Mouse (Mus musculus): ENCODE data around the gene Eif5a. TPM values are rescaled to one million over a fixed set of nuclear protein-coding genes. Genes with fewer than 3 reads are reported as not detected.

The Eif5a gene
- polyA plus RNA-seq, 1 experiment from 2014 or later: 914 TPM

DNA sequence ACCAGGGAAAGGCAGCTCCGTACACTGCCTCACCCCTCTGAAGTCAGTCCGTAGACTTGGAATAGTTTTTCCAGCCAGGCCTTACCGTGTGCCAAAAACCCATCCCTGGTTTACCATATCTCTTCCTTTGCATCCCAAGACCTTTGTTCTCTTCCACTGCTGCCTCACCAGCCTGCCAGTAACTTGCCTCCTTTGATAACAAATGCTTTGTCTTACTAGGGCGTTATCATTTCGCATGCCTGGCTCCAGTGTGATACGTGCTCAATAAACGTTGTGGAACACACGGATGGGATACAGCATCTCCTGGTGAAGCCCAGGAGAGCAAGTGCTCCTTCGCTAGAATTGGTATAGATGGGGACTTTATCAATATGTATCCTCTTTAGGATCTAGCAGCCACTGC lies 54.4 kb downstream of the Eif5a start:
- TF ChIP-seq EP300 (IDR thresholded peaks at IDR 0.05; ENCODE audit: low read depth) (no peak), CTCF (IDR thresholded peaks at IDR 0.05; ENCODE audit: low read depth) (no peak)
- Histone ChIP-seq H3K4me1 (ENCODE audit: insufficient read depth) (peaks cover 10% of the 10 kb centered on the region), H3K4me3 (ENCODE audit: low read depth, low read length) (no peak overlapping the region), H3K4me2 (ENCODE audit: low read depth, low read length) (no peak overlapping the region), H3K9ac (replicated peaks) (no peak overlapping the region), H3K27me3 (ENCODE audit: insufficient read depth, low read length) (no peaks in the 10 kb centered on the region), H3K9me3 (ENCODE audit: low read length) (no peaks in the 10 kb centered on the region), H3K27ac (ENCODE audit: low read depth) (no peak overlapping the region), H3K36me3 (replicated peaks; ENCODE audit: insufficient read depth, low read length) (no peaks in the 10 kb centered on the region)
- WGBS (ENCODE audit: insufficient replicate concordance): 43% methylated on average over 9 of the region's 9 CpGs
- DNase-seq (no peak), ATAC-seq (no peak)

Small RNA genes lying within 50 kb of the gene (microRNA-seq; reads per million reads assigned to microRNA genes)
- not detected for gene Mir6924

Other genes with a start within 250 kb of the Eif5a start
- 199 and 203 TPM in 2 replicates for gene Eif4a1, start 249.5 kb downstream of the Eif5a start, polyA plus RNA-seq (2015; fragmentation: Nextera tagmentation; extraction: Ambion mirVana)
- 14.5 and 15.2 TPM in 2 replicates for gene Senp3, start 239.9 kb downstream of the Eif5a start, polyA plus RNA-seq (2015; fragmentation: Nextera tagmentation; extraction: Ambion mirVana)
- gene Tnfsf13, start 236.2 kb downstream of the Eif5a start, polyA plus RNA-seq (2015; fragmentation: Nextera tagmentation; extraction: Ambion mirVana): 0.46 and 0.83 TPM in 2 replicates
- gene Tnfsf12, start 226.1 kb downstream of the Eif5a start, polyA plus RNA-seq (2015; fragmentation: Nextera tagmentation; extraction: Ambion mirVana): 2.8 and 3.6 TPM in 2 replicates
- 1.1 and 1.4 TPM in 2 replicates for gene Tnfsfm13, start 225.9 kb downstream of the Eif5a start, polyA plus RNA-seq (2015; fragmentation: Nextera tagmentation; extraction: Ambion mirVana)
- gene Polr2a, start 163.3 kb downstream of the Eif5a start, polyA plus RNA-seq (2015; fragmentation: Nextera tagmentation; extraction: Ambion mirVana): 6.6 and 6.8 TPM in 2 replicates
- gene Slc35g3, start 160.0 kb downstream of the Eif5a start, polyA plus RNA-seq (2015; fragmentation: Nextera tagmentation; extraction: Ambion mirVana): not detected in 2 replicates
- gene Zbtb4, start 156.0 kb downstream of the Eif5a start, polyA plus RNA-seq (2015; fragmentation: Nextera tagmentation; extraction: Ambion mirVana): 0.67 and 0.75 TPM in 2 replicates
- gene Chrnb1, start 126.0 kb downstream of the Eif5a start, polyA plus RNA-seq (2015; fragmentation: Nextera tagmentation; extraction: Ambion mirVana): 0.73 and 0.76 TPM in 2 replicates
- 0.04 and 0.07 TPM in 2 replicates for gene Fgf11, start 120.1 kb downstream of the Eif5a start, polyA plus RNA-seq (2015; fragmentation: Nextera tagmentation; extraction: Ambion mirVana)
- gene Tmem102, start 116.3 kb downstream of the Eif5a start, polyA plus RNA-seq (2015; fragmentation: Nextera tagmentation; extraction: Ambion mirVana): 4.4 and 4.8 TPM in 2 replicates
- not detected in 2 replicates for gene Gm39566, start 106.7 kb downstream of the Eif5a start, polyA plus RNA-seq (2015; fragmentation: Nextera tagmentation; extraction: Ambion mirVana)
- not detected in 2 replicates for gene Spem2, start 103.5 kb downstream of the Eif5a start, polyA plus RNA-seq (2015; fragmentation: Nextera tagmentation; extraction: Ambion mirVana)
- gene Spem1, start 99.8 kb downstream of the Eif5a start, polyA plus RNA-seq (2015; fragmentation: Nextera tagmentation; extraction: Ambion mirVana): not detected in 2 replicates
- 0.60 and 0.75 TPM in 2 replicates for gene Nlgn2, start 84.2 kb downstream of the Eif5a start, polyA plus RNA-seq (2015; fragmentation: Nextera tagmentation; extraction: Ambion mirVana)
- 412 and 418 TPM in 2 replicates for gene Tmem256, start 83.4 kb downstream of the Eif5a start, polyA plus RNA-seq (2015; fragmentation: Nextera tagmentation; extraction: Ambion mirVana)
- gene Plscr3, start 75.6 kb downstream of the Eif5a start, polyA plus RNA-seq (2015; fragmentation: Nextera tagmentation; extraction: Ambion mirVana): 20.8 and 23.1 TPM in 2 replicates
- gene Tnk1, start 63.2 kb downstream of the Eif5a start, polyA plus RNA-seq (2015; fragmentation: Nextera tagmentation; extraction: Ambion mirVana): 0.28 and 0.69 TPM in 2 replicates
- gene Tmem95, start 43.9 kb downstream of the Eif5a start, polyA plus RNA-seq (2015; fragmentation: Nextera tagmentation; extraction: Ambion mirVana): not detected in 2 replicates
- gene Kctd11, start 40.6 kb downstream of the Eif5a start, polyA plus RNA-seq (2015; fragmentation: Nextera tagmentation; extraction: Ambion mirVana): 0.92 and 0.95 TPM in 2 replicates
- 6.5 and 7.1 TPM in 2 replicates for gene Acap1, start 26.4 kb downstream of the Eif5a start, polyA plus RNA-seq (2015; fragmentation: Nextera tagmentation; extraction: Ambion mirVana)
- 0.90 and 1.2 TPM in 2 replicates for gene 2810408A11Rik, start 21.0 kb downstream of the Eif5a start, polyA plus RNA-seq (2015; fragmentation: Nextera tagmentation; extraction: Ambion mirVana)
- gene Neurl4, start 20.9 kb downstream of the Eif5a start, polyA plus RNA-seq (2015; fragmentation: Nextera tagmentation; extraction: Ambion mirVana): 1.0 and 1.4 TPM in 2 replicates
- gene Gps2, start 8.1 kb downstream of the Eif5a start, polyA plus RNA-seq (2015; fragmentation: Nextera tagmentation; extraction: Ambion mirVana): 46.1 and 48.9 TPM in 2 replicates
- gene Ybx2, start 13.8 kb upstream of the Eif5a start, polyA plus RNA-seq (2015; fragmentation: Nextera tagmentation; extraction: Ambion mirVana): not detected in 2 replicates
- gene Slc2a4, start 26.2 kb upstream of the Eif5a start, polyA plus RNA-seq (2015; fragmentation: Nextera tagmentation; extraction: Ambion mirVana): 7.7 and 10.4 TPM in 2 replicates
- gene Cldn7, start 42.8 kb upstream of the Eif5a start, polyA plus RNA-seq (2015; fragmentation: Nextera tagmentation; extraction: Ambion mirVana): 4.1 and 4.4 TPM in 2 replicates
- gene Ctdnep1, start 59.2 kb upstream of the Eif5a start, polyA plus RNA-seq (2015; fragmentation: Nextera tagmentation; extraction: Ambion mirVana): 8.4 and 9.7 TPM in 2 replicates
- gene Elp5, start 60.6 kb upstream of the Eif5a start, polyA plus RNA-seq (2015; fragmentation: Nextera tagmentation; extraction: Ambion mirVana): 40.6 and 42.9 TPM in 2 replicates
- 305 and 324 TPM in 2 replicates for gene Gabarap, start 69.2 kb upstream of the Eif5a start, polyA plus RNA-seq (2015; fragmentation: Nextera tagmentation; extraction: Ambion mirVana)
- 19.5 and 25.5 TPM in 2 replicates for gene Phf23, start 73.8 kb upstream of the Eif5a start, polyA plus RNA-seq (2015; fragmentation: Nextera tagmentation; extraction: Ambion mirVana)
- gene Dvl2, start 78.6 kb upstream of the Eif5a start, polyA plus RNA-seq (2015; fragmentation: Nextera tagmentation; extraction: Ambion mirVana): 2.7 and 3.4 TPM in 2 replicates
- gene Acadvl, start 93.5 kb upstream of the Eif5a start, polyA plus RNA-seq (2015; fragmentation: Nextera tagmentation; extraction: Ambion mirVana): 345 and 367 TPM in 2 replicates
- gene Dlg4, start 95.0 kb upstream of the Eif5a start, polyA plus RNA-seq (2015; fragmentation: Nextera tagmentation; extraction: Ambion mirVana): 0.58 and 0.61 TPM in 2 replicates
- gene Asgr1, start 132.1 kb upstream of the Eif5a start, polyA plus RNA-seq (2015; fragmentation: Nextera tagmentation; extraction: Ambion mirVana): 458 and 462 TPM in 2 replicates
- gene Asgr2, start 170.7 kb upstream of the Eif5a start, polyA plus RNA-seq (2015; fragmentation: Nextera tagmentation; extraction: Ambion mirVana): 48.3 and 53.3 TPM in 2 replicates
- 1.5 TPM in 2 replicates for gene Mgl2, start 208.4 kb upstream of the Eif5a start, polyA plus RNA-seq (2015; fragmentation: Nextera tagmentation; extraction: Ambion mirVana)
- gene Clec10a, start 234.2 kb upstream of the Eif5a start, polyA plus RNA-seq (2015; fragmentation: Nextera tagmentation; extraction: Ambion mirVana): 0.46 and 0.81 TPM in 2 replicates